Mouse (Mus musculus): Measurements from ENCODE around the gene Akr1c19. TPM values are rescaled to one million over a fixed set of nuclear protein-coding genes. Genes with fewer than 3 reads are reported as not detected.
"Not testable (repeated sequence)": the region's sequence is repeated elsewhere in the genome, so short reads cannot be mapped to it uniquely, and the experiment has no call there.

Gene Akr1c19
- polyA plus RNA-seq, 1 experiment from 2014 or later = 8.4 TPM

GRCm38 (mm10) chr13:4256894-4257293, 28.4 kb downstream of the Akr1c19 start:
- H3K4me2 ChIP-seq (ENCODE audit: low read length); H3K9me3 ChIP-seq (replicated peaks; ENCODE audit: control insufficient read depth, low read length, poor library complexity, severe bottlenecking); H3K36me3 ChIP-seq (ENCODE audit: control insufficient read depth, insufficient read depth, low read length); H3K9ac ChIP-seq (ENCODE audit: low read depth, low read length); H3K27ac ChIP-seq (ENCODE audit: low read length); H3K4me3 ChIP-seq (ENCODE audit: low read depth, low read length); ATAC-seq; H3K4me1 ChIP-seq (ENCODE audit: control insufficient read depth, insufficient read depth, low read length); H3K27me3 ChIP-seq (ENCODE audit: control insufficient read depth, insufficient read depth, low read depth, low read length): not testable (repeated sequence)

GRCm38 (mm10) chr13:4257349-4257748, 28.8 kb downstream of the Akr1c19 start:
- Histone ChIP-seq H3K27me3 (ENCODE audit: control insufficient read depth, insufficient read depth, low read depth, low read length) (no peaks in the 10 kb centered on the region), H3K4me3 (ENCODE audit: low read depth, low read length) (no peak overlapping the region), H3K36me3 (ENCODE audit: control insufficient read depth, insufficient read depth, low read length) (no peaks in the 10 kb centered on the region), H3K9ac (ENCODE audit: low read depth, low read length) (no peak overlapping the region), H3K27ac (ENCODE audit: low read length) (no peak overlapping the region), H3K4me2 (ENCODE audit: low read length) (no peak overlapping the region), H3K4me1 (ENCODE audit: control insufficient read depth, insufficient read depth, low read length) (no peaks in the 10 kb centered on the region), H3K9me3 (replicated peaks; ENCODE audit: control insufficient read depth, low read length, poor library complexity, severe bottlenecking) (no peaks in the 10 kb centered on the region)
- no peak for ATAC-seq
- 86% methylated on average over 6 of the region's 6 CpGs for WGBS

DNA sequence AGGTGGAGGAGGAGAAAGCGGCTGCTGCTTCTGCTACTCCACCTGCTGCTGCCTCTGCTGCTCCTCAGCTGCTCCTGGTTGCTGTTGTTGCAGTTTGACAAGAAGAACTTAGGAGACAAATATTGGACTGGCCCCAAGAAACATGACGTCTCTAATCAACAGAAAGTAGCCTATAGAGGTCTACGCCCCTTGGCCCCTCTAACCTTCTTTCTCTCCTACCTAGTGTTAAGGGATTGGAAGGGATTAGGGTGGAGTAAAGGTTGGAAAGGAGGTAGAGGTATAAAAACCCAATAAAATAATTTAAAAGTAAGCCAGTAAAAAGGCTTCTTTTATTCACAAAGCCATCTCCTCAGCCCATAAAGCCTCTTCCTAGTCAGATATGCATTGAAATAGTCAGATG, 36.1 kb downstream of the Akr1c19 start:
- no peaks in the 10 kb centered on the region for H3K4me1 ChIP-seq (ENCODE audit: control insufficient read depth, insufficient read depth, low read length)
- H3K9ac ChIP-seq (ENCODE audit: low read depth, low read length) = no peak overlapping the region
- H3K4me3 ChIP-seq (ENCODE audit: low read depth, low read length) = no peak overlapping the region
- no peak overlapping the region for H3K27ac ChIP-seq (ENCODE audit: low read length)
- H3K27me3 ChIP-seq (ENCODE audit: control insufficient read depth, insufficient read depth, low read depth, low read length) = no peaks in the 10 kb centered on the region
- H3K4me2 ChIP-seq (ENCODE audit: low read length) = no peak overlapping the region
- no peaks in the 10 kb centered on the region for H3K36me3 ChIP-seq (ENCODE audit: control insufficient read depth, insufficient read depth, low read length)
- ATAC-seq = no peak
- WGBS = 84% methylated on average over 3 of the region's 3 CpGs
- H3K9me3 ChIP-seq (replicated peaks; ENCODE audit: control insufficient read depth, low read length, poor library complexity, severe bottlenecking) = no peaks in the 10 kb centered on the region

DNA sequence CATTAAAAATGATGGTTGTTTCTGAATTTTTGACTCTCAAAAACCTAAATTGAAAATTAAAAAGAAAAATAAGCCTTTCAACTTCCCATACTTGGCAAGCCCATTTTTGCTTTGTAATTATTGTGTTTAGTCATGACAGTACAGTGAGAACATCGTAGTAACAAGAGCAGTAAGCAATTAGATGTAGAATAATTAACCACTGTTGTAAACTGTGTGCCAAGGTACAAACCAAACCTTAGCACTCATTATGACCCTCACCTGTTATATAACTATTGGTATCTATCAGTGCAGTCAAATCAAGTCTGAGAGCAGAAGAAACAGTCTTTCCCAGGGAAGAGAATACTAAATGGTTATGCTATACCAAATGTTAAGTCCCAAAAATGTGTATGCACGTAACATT, 36.5 kb downstream of the Akr1c19 start:
- Histone ChIP-seq H3K36me3 (ENCODE audit: control insufficient read depth, insufficient read depth, low read length) (no peaks in the 10 kb centered on the region), H3K4me2 (ENCODE audit: low read length) (no peak overlapping the region), H3K27ac (ENCODE audit: low read length) (no peak overlapping the region), H3K9ac (ENCODE audit: low read depth, low read length) (no peak overlapping the region), H3K9me3 (replicated peaks; ENCODE audit: control insufficient read depth, low read length, poor library complexity, severe bottlenecking) (no peaks in the 10 kb centered on the region), H3K27me3 (ENCODE audit: control insufficient read depth, insufficient read depth, low read depth, low read length) (no peaks in the 10 kb centered on the region), H3K4me3 (ENCODE audit: low read depth, low read length) (no peak overlapping the region), H3K4me1 (ENCODE audit: control insufficient read depth, insufficient read depth, low read length) (no peaks in the 10 kb centered on the region)
- no peak for ATAC-seq
- 93% methylated on average over 2 of the region's 2 CpGs for WGBS

DNA sequence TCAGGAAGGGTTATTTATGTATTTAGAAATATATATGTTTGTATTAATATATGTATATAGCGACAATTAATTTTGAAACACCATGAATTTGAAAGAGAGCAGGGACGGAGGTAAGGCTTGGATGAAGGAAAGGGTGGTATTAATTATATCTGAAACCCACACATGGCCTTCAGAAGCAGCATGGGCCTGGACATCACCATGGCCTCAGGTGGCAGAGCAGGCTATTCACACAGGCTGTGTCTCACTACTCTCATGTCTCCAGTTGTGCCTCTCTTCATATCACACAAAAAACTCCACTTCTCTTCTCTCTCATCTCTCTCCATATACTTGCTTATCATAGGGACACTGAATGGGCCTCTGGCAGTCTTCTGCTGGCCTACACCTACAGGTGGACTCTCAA, 37.0 kb downstream of the Akr1c19 start:
- ATAC-seq; H3K4me2 ChIP-seq (ENCODE audit: low read length); H3K4me1 ChIP-seq (ENCODE audit: control insufficient read depth, insufficient read depth, low read length); H3K9me3 ChIP-seq (replicated peaks; ENCODE audit: control insufficient read depth, low read length, poor library complexity, severe bottlenecking); H3K27ac ChIP-seq (ENCODE audit: low read length); H3K9ac ChIP-seq (ENCODE audit: low read depth, low read length); H3K27me3 ChIP-seq (ENCODE audit: control insufficient read depth, insufficient read depth, low read depth, low read length); H3K4me3 ChIP-seq (ENCODE audit: low read depth, low read length); H3K36me3 ChIP-seq (ENCODE audit: control insufficient read depth, insufficient read depth, low read length): not testable (repeated sequence)
- WGBS = 96% methylated on average over 2 of the region's 2 CpGs

DNA sequence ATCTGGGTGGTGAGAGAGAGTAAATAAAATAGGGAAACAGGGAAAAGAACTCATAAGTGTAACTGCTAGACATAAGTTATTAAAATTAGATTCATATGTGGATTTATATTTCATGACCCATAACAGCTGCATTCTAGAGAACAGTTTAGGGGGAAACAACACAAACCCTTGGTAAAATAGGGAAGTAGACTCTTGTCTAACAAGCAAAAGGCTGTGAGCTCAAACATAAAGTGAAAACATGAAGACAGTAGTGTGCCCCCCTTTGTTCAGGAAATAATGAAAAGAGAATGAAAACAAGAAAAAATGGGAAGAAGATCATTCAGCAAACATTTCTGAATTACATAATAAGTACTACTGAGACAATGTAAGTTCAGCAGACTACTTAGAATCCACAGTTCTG, 42.4 kb downstream of the Akr1c19 start:
- ATAC-seq = no peak
- Histone ChIP-seq H3K27me3 (ENCODE audit: control insufficient read depth, insufficient read depth, low read depth, low read length) (no peaks in the 10 kb centered on the region), H3K36me3 (ENCODE audit: control insufficient read depth, insufficient read depth, low read length) (no peaks in the 10 kb centered on the region), H3K9ac (ENCODE audit: low read depth, low read length) (no peak overlapping the region), H3K4me2 (ENCODE audit: low read length) (no peak overlapping the region), H3K27ac (ENCODE audit: low read length) (no peak overlapping the region), H3K9me3 (replicated peaks; ENCODE audit: control insufficient read depth, low read length, poor library complexity, severe bottlenecking) (no peaks in the 10 kb centered on the region), H3K4me1 (ENCODE audit: control insufficient read depth, insufficient read depth, low read length) (no peaks in the 10 kb centered on the region), H3K4me3 (ENCODE audit: low read depth, low read length) (no peak overlapping the region)

GRCm38 (mm10) chr13:4277526-4277925, 49.0 kb downstream of the Akr1c19 start:
- Histone ChIP-seq H3K9me3 (replicated peaks; ENCODE audit: control insufficient read depth, low read length, poor library complexity, severe bottlenecking) (no peaks in the 10 kb centered on the region), H3K4me3 (ENCODE audit: low read depth, low read length) (no peak overlapping the region), H3K4me1 (ENCODE audit: control insufficient read depth, insufficient read depth, low read length) (no peaks in the 10 kb centered on the region), H3K27me3 (ENCODE audit: control insufficient read depth, insufficient read depth, low read depth, low read length) (no peaks in the 10 kb centered on the region), H3K9ac (ENCODE audit: low read depth, low read length) (no peak overlapping the region), H3K4me2 (ENCODE audit: low read length) (no peak overlapping the region), H3K27ac (ENCODE audit: low read length) (no peak overlapping the region), H3K36me3 (ENCODE audit: control insufficient read depth, insufficient read depth, low read length) (no peaks in the 10 kb centered on the region)
- 90% methylated on average over 2 of the region's 2 CpGs for WGBS
- no peak for ATAC-seq

GRCm38 (mm10) chr13:4279284-4279683, 50.8 kb downstream of the Akr1c19 start, which contains the start of gene Akr1c12:
Gene Akr1c12, minus strand, starts transcription at chr13:4279433.
- 82% methylated on average over 4 of the region's 4 CpGs for WGBS
- H3K27me3 ChIP-seq (ENCODE audit: control insufficient read depth, insufficient read depth, low read depth, low read length) = no peaks in the 10 kb centered on the region
- no peaks in the 10 kb centered on the region for H3K36me3 ChIP-seq (ENCODE audit: control insufficient read depth, insufficient read depth, low read length)
- H3K4me3 ChIP-seq (ENCODE audit: low read depth, low read length) = no peak within 1 kb of the TSS
- H3K4me2 ChIP-seq (ENCODE audit: low read length) = no peak within 1 kb of the TSS
- H3K9ac ChIP-seq (ENCODE audit: low read depth, low read length) = no peak within 1 kb of the TSS
- no peak for ATAC-seq
- no peaks in the 10 kb centered on the region for H3K9me3 ChIP-seq (replicated peaks; ENCODE audit: control insufficient read depth, low read length, poor library complexity, severe bottlenecking)
- H3K27ac ChIP-seq (ENCODE audit: low read length) = no peak within 1 kb of the TSS
- no peaks in the 10 kb centered on the region for H3K4me1 ChIP-seq (ENCODE audit: control insufficient read depth, insufficient read depth, low read length)

DNA sequence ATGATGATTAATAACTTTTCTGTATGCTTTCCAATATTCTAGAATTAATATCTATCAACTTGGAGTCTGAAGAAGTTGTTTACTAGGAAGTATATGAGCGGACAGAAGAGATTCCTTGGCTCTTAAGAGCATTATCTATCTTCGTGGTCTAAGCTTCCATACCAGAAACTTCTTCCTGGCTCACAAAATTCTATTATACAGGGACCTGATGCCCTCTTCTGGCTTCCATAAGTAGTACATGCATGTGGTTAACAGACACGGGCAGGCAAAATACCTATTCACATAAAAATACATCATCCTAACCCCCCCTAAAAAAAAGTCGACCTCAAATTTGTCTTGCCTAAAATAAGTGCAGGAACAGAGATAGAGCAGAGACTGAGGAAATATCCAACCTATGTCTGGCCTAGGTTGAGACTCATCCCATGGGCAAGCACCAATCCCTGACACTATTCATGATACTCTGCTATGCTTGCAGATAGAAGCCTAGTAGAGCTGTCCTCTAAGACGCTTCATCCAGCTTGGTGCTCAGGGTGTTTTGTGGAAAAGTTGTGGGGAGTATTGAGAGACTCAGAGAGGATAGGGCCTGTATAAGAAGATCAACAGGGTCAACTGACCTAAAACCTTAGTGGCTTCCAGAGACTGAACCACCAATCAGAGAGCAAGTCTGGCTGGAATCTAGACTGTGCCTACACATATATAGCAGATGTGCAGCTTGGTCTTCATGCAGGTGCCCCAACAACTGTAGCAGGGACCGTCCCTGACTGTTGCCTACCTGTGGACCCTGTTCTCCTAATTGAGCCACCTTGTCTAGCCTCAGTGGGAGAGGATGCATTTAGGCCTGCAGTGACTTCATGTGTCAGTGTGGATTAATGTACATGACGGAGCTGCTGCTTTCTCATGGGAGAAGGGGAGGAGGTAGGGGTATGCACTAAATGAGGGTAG, 53.2 kb downstream of the Akr1c19 start:
- H3K9ac ChIP-seq (ENCODE audit: low read depth, low read length) = no peak overlapping the region
- no peak overlapping the region for H3K27ac ChIP-seq (ENCODE audit: low read length)
- no peaks in the 10 kb centered on the region for H3K9me3 ChIP-seq (replicated peaks; ENCODE audit: control insufficient read depth, low read length, poor library complexity, severe bottlenecking)
- H3K4me3 ChIP-seq (ENCODE audit: low read depth, low read length) = no peak overlapping the region
- WGBS = 45% methylated on average over 7 of the region's 7 CpGs
- H3K4me1 ChIP-seq (ENCODE audit: control insufficient read depth, insufficient read depth, low read length) = no peaks in the 10 kb centered on the region
- H3K4me2 ChIP-seq (ENCODE audit: low read length) = no peak overlapping the region
- no peaks in the 10 kb centered on the region for H3K36me3 ChIP-seq (ENCODE audit: control insufficient read depth, insufficient read depth, low read length)
- no peaks in the 10 kb centered on the region for H3K27me3 ChIP-seq (ENCODE audit: control insufficient read depth, insufficient read depth, low read depth, low read length)
- ATAC-seq = peak; percentile 89

All from midbrain, embryonic 16.5 days (tissue).